Mouse (Mus musculus): ENCODE results near the gene Fam53b.
"Not testable (repeated sequence)": the region's sequence is repeated elsewhere in the genome, so short reads cannot be mapped to it uniquely, and the experiment has no call there.

The Fam53b gene

GRCm38 (mm10) chr7:132682901-132683300 is 130.8 kb downstream of the Fam53b start:
- ATAC-seq (ENCODE audit: low TSS enrichment), result no peak

- ATAC-seq (ENCODE audit: low TSS enrichment), result no peak
Observed at GRCm38 (mm10) chr7:132682336-132682735, 131.3 kb downstream of the Fam53b start.

GRCm38 (mm10) chr7:132681831-132682230 is 131.9 kb downstream of the Fam53b start:
- no peak for ATAC-seq (ENCODE audit: low TSS enrichment)

- no peak for ATAC-seq (ENCODE audit: low TSS enrichment)
Observed at GRCm38 (mm10) chr7:132681296-132681695, 132.4 kb downstream of the Fam53b start.

GRCm38 (mm10) chr7:132679549-132679948 is 134.1 kb downstream of the Fam53b start:
- ATAC-seq (ENCODE audit: low TSS enrichment), result no peak

- ATAC-seq (ENCODE audit: low TSS enrichment), result no peak
Observed at GRCm38 (mm10) chr7:132679117-132679516, 134.6 kb downstream of the Fam53b start.

GRCm38 (mm10) chr7:132675922-132676321 is 137.8 kb downstream of the Fam53b start:
- no peak for ATAC-seq (ENCODE audit: low TSS enrichment)

GRCm38 (mm10) chr7:132673931-132674755 is 139.5 kb downstream of the Fam53b start:
- no peak for ATAC-seq (ENCODE audit: low TSS enrichment)

- ATAC-seq (ENCODE audit: low TSS enrichment), result peak; percentile 87
Observed at GRCm38 (mm10) chr7:132672481-132672959, 141.2 kb downstream of the Fam53b start.

- ATAC-seq (ENCODE audit: low TSS enrichment), result no peak
Observed at GRCm38 (mm10) chr7:132670863-132671165, 142.9 kb downstream of the Fam53b start.

- ATAC-seq (ENCODE audit: low TSS enrichment), result no peak
Observed at GRCm38 (mm10) chr7:132669999-132670862, 143.5 kb downstream of the Fam53b start.

- no peak for ATAC-seq (ENCODE audit: low TSS enrichment)
Observed at GRCm38 (mm10) chr7:132668604-132669003, 145.1 kb downstream of the Fam53b start.

- ATAC-seq (ENCODE audit: low TSS enrichment), result no peak
Observed at GRCm38 (mm10) chr7:132666516-132666915, 147.2 kb downstream of the Fam53b start.

GRCm38 (mm10) chr7:132665664-132666382 is 147.9 kb downstream of the Fam53b start:
- no peak for ATAC-seq (ENCODE audit: low TSS enrichment)

- ATAC-seq (ENCODE audit: low TSS enrichment), result no peak
Observed at GRCm38 (mm10) chr7:132664815-132665214, 148.9 kb downstream of the Fam53b start.

- ATAC-seq (ENCODE audit: low TSS enrichment), result not testable (repeated sequence)
Observed at GRCm38 (mm10) chr7:132662831-132663230, 150.9 kb downstream of the Fam53b start.

Measured in frontal cortex, adult (tissue).